Mouse (Mus musculus) G1E (cell line): ENCODE results near the gene Sox8. TPM values are rescaled to one million over a fixed set of nuclear protein-coding genes. Genes with fewer than 3 reads are reported as not detected.

ENCODE experiments used
- ATAC-seq: 2 replicates; pipeline ENCODE4 v1.8.0; 2016; ENCODE audit warnings: mild to moderate bottlenecking; ENCODE audit not compliant: insufficient number of reproducible peaks, poor library complexity, low FRiP score, severe bottlenecking; ENCODE audit errors: extremely low read depth
- DNase-seq: peaks from one replicate; pipeline ENCODE4 v3.0.0; 2012; ENCODE audit warnings: low spot score
- H3K27me3 ChIP-seq: 2 replicates; pipeline ENCODE4 v1.6.1; 2012; ENCODE audit warnings: mild to moderate bottlenecking, low read length, inconsistent platforms; ENCODE audit not compliant: insufficient read depth
- H3K36me3 ChIP-seq: replicated peaks from 2 replicates; pipeline ENCODE3; 2012; ENCODE audit warnings: mild to moderate bottlenecking, inconsistent platforms
- H3K4me1 ChIP-seq: 2 replicates; pipeline ENCODE4 v1.6.1; 2012; ENCODE audit warnings: low read depth, low read length, inconsistent platforms, mixed read lengths; ENCODE audit not compliant: insufficient read depth
- H3K4me3 ChIP-seq: 2 replicates; pipeline ENCODE4 v1.5.1; 2012; ENCODE audit warnings: low read depth, mild to moderate bottlenecking, inconsistent platforms, low read length, moderate library complexity, mixed read lengths
- H3K9me3 ChIP-seq: replicated peaks from 2 replicates; pipeline ENCODE4 v1.6.1; 2012; ENCODE audit warnings: inconsistent platforms
- CTCF ChIP-seq: IDR thresholded peaks from 2 replicates; pipeline ENCODE4 v1.5.1; 2012; ENCODE audit warnings: low read depth, low read length, inconsistent platforms, mixed read lengths
- GATA1 ChIP-seq: IDR thresholded peaks from 2 replicates; pipeline ENCODE4 v1.6.1; 2012; ENCODE audit warnings: borderline replicate concordance, low read length, inconsistent platforms, mixed read lengths
- GATA2 ChIP-seq: IDR thresholded peaks from 2 replicates; pipeline ENCODE4 v1.6.1; 2012; ENCODE audit warnings: low read depth, low read length, inconsistent platforms, borderline replicate concordance
- POLR2AphosphoS5 ChIP-seq: IDR thresholded peaks from 2 replicates; pipeline ENCODE4 v1.6.1; 2012; ENCODE audit warnings: low read depth, low read length, inconsistent platforms; ENCODE audit not compliant: insufficient replicate concordance
- TAL1 ChIP-seq: conservative IDR thresholded peaks from 2 replicates; pipeline ENCODE4 v1.6.1; 2012; ENCODE audit warnings: low read depth, low read length, inconsistent platforms, mixed read lengths
- polyA plus RNA-seq: library from polyadenylated mRNA; stranded (reverse); fragments of >175 nt; gene quantifications from 2 replicates; pipeline ENCODE4 v1.2.3, GENCODE M21; 2012
- total RNA-seq, 2 experiments: library from RNA; stranded (forward) in 1 of 2; stranded (reverse) in 1 of 2; fragments of 200-1000 nt in 1 of 2; fragments of >200 nt in 1 of 2; fragmentation: Nextera tagmentation in 1 of 2; gene quantifications; 2 replicates each; pipeline ENCODE4 v1.2.3; 2014 to 2017

The Sox8 gene
- total and polyA plus RNA-seq, 3 experiments, result 0.11 TPM; not detected in 2

- H3K36me3 ChIP-seq, result peaks cover 13% of the 10 kb centered on the region
- peaks cover 27% of the 10 kb centered on the region for H3K4me1 ChIP-seq
- DNase-seq (no peak), ATAC-seq (no peak)
- TF ChIP-seq GATA1 (no peak), CTCF (no peak), TAL1 (no peak), POLR2AphosphoS5 (no peak), GATA2 (no peak)
- H3K9me3 ChIP-seq, result no peaks in the 10 kb centered on the region
- peaks cover 57% of the 10 kb centered on the region for H3K27me3 ChIP-seq
- H3K4me3 ChIP-seq, result no peak overlapping the region
Measured at GRCm38 (mm10) chr17:25576034-25576433, 5.5 kb upstream of the Sox8 start.

- H3K9me3 ChIP-seq, result no peaks in the 10 kb centered on the region
- TF ChIP-seq CTCF, result no peak
- TF ChIP-seq GATA1, result no peak
- no peak for TF ChIP-seq TAL1
- TF ChIP-seq POLR2AphosphoS5, result no peak
- TF ChIP-seq GATA2, result no peak
- no peak for DNase-seq
- no peak overlapping the region for H3K4me3 ChIP-seq
- ATAC-seq, result no peak
- H3K27me3 ChIP-seq, result peaks cover 63% of the 10 kb centered on the region
- peaks cover 7% of the 10 kb centered on the region for H3K36me3 ChIP-seq
- H3K4me1 ChIP-seq, result peaks cover 29% of the 10 kb centered on the region
Measured at GRCm38 (mm10) chr17:25575208-25575971, 4.9 kb upstream of the Sox8 start.

DNA sequence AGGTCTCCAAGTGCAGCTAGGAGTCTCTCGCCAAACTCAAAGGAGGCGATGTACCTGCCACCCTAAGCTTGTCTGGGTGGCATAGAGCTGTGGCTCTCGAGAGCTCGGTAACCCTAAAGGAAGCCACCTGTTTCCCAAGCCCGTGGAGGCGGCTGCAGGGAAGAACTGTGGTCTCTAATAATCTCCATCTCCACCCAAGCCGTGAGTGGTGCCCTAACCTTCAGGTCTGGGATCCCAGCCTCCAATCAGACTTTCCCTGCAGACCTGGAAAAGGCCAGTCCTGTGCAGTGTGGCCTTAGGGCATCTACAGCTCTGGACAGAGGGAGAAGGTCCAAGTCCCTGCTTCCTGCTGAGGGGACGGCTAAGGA is 951 bp upstream of the Sox8 start:
- Histone ChIP-seq H3K4me3 (no peak overlapping the region), H3K4me1 (peaks cover 13% of the 10 kb centered on the region), H3K9me3 (no peaks in the 10 kb centered on the region), H3K27me3 (peaks cover 84% of the 10 kb centered on the region), H3K36me3 (no peaks in the 10 kb centered on the region)
- ATAC-seq (no peak), DNase-seq (no peak)
- TF ChIP-seq GATA2 (no peak), TAL1 (no peak), GATA1 (no peak), POLR2AphosphoS5 (no peak), CTCF (no peak)

- ATAC-seq, result no peak
Measured at GRCm38 (mm10) chr17:25569833-25570647, 446 bp downstream of the Sox8 start.

GRCm38 (mm10) chr17:25568880-25569279 is 1.6 kb downstream of the Sox8 start:
- ATAC-seq, result no peak
- peaks cover 10% of the 10 kb centered on the region for H3K4me1 ChIP-seq
- peaks cover 74% of the 10 kb centered on the region for H3K27me3 ChIP-seq
- H3K4me3 ChIP-seq, result no peak overlapping the region
- no peaks in the 10 kb centered on the region for H3K36me3 ChIP-seq
- DNase-seq, result no peak
- H3K9me3 ChIP-seq, result no peaks in the 10 kb centered on the region
- TF ChIP-seq CTCF (no peak), GATA1 (no peak), POLR2AphosphoS5 (no peak), TAL1 (no peak), GATA2 (no peak)

More at GRCm38 (mm10) chr17:25569833-25570647, 446 bp downstream of the Sox8 start:
- Histone ChIP-seq H3K4me3 (no peak overlapping the region; the same call in 1 of the 2 replicates), H3K4me1 (peaks cover 10% of the 10 kb centered on the region), H3K9me3 (no peaks in the 10 kb centered on the region), H3K27me3 (peaks cover 84% of the 10 kb centered on the region), H3K36me3 (no peaks in the 10 kb centered on the region)
- no peak for DNase-seq
- TF ChIP-seq CTCF (no peak), GATA2 (no peak), POLR2AphosphoS5 (no peak), GATA1 (no peak), TAL1 (no peak)

DNA sequence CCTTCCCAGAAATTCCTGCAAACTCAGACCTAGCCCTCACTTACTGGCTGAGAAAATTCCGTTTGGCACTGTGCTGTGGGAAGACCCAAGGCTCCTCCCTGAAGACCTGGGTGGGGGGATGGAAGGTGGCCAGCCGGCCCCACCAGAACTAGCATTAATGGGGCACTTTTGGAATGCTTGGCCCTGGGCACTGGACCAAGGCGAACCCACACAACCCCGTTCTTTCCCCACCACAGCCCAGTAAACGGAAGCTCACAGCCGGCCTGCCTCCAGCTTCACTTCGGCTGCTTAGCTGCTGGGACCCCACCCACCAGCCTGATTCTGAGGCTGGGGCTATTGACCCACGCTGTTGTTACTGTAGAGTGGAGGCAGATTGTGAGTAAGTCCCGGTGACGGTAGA is 2.3 kb downstream of the Sox8 start:
- no peak for TF ChIP-seq GATA1
- no peak for TF ChIP-seq GATA2
- no peak for TF ChIP-seq POLR2AphosphoS5
- TF ChIP-seq CTCF, result no peak
- no peak for TF ChIP-seq TAL1
- Histone ChIP-seq H3K27me3 (peaks cover 73% of the 10 kb centered on the region), H3K4me3 (no peak overlapping the region), H3K9me3 (no peaks in the 10 kb centered on the region), H3K4me1 (peaks cover 10% of the 10 kb centered on the region), H3K36me3 (no peaks in the 10 kb centered on the region)
- no peak for ATAC-seq
- DNase-seq, result no peak
